Mouse (Mus musculus): ENCODE results near the gene Sult2a4.
"Not testable (repeated sequence)": the region's sequence is repeated elsewhere in the genome, so short reads cannot be mapped to it uniquely, and the experiment has no call there.

Sult2a4 gene

DNA sequence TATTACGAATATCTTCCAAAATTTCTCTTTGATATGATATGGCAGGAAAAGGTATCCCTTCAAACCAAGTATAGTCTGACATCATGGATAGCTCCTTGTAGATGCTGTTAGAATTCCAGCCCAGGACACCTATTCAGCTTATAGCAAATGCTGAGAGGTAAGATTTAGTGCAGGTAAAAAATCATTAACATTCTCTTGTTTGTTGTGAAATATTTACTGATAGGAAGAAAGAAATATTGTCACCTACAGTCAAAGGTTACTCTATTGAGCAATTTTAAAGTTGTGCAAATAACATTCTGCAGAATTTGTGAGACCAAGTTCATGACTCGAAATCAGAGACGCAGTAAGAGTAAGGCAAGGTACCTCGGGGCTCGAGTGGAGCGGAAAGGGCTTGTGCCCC lies at the start of gene Sult2a4:
Gene Sult2a4 (minus strand): TSS at position 101 of the 400 bp plus-strand sequence.
- H3K4me1 ChIP-seq (replicated peaks; ENCODE audit: low read depth, low read length); H3K27me3 ChIP-seq (ENCODE audit: insufficient read depth, low read length); H3K36me3 ChIP-seq (ENCODE audit: insufficient read depth, low read length); H3K9me3 ChIP-seq (ENCODE audit: low read length): not testable (repeated sequence)
- H3K4me3 ChIP-seq (replicated peaks; ENCODE audit: low read length): peak within 1 kb of the TSS; percentile 71

DNA sequence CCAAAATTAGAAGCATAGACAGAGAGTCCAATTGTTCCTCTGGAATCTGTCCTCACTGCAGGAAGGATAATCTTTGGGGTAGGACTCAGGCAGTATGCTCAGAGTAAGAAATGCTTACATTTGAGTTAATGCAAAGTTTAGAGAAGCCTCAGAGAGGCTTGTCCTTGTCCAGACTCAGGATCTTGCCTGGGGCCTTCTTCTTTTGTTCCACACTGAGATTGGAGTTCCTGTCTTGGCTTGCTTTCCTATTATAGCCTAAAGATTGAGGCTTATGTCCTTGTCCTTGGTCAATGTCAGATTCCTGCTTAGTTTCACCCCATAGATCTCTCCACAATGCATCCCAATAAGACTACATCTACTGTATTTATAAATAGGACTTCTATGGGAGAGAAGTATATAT lies 41.4 kb upstream of the Sult2a4 start:
- not testable (repeated sequence) for H3K4me1 ChIP-seq (replicated peaks; ENCODE audit: low read depth, low read length); H3K9me3 ChIP-seq (ENCODE audit: low read length); H3K4me3 ChIP-seq (replicated peaks; ENCODE audit: low read length); H3K36me3 ChIP-seq (ENCODE audit: insufficient read depth, low read length); H3K27me3 ChIP-seq (ENCODE audit: insufficient read depth, low read length)

- H3K4me3 ChIP-seq (replicated peaks; ENCODE audit: low read length): no peak overlapping the region
- no peaks in the 10 kb centered on the region for H3K36me3 ChIP-seq (ENCODE audit: insufficient read depth, low read length)
- H3K27me3 ChIP-seq (ENCODE audit: insufficient read depth, low read length): no peaks in the 10 kb centered on the region
- peaks cover 11% of the 10 kb centered on the region for H3K4me1 ChIP-seq (replicated peaks; ENCODE audit: low read depth, low read length)
- peaks cover 60% of the 10 kb centered on the region for H3K9me3 ChIP-seq (ENCODE audit: low read length)
- TF ChIP-seq CTCF (conservative IDR thresholded peaks at IDR 0.05; ENCODE audit: low read length): no peak
- no peak for TF ChIP-seq NANOG (IDR thresholded peaks at IDR 0.05; ENCODE audit: borderline replicate concordance, low read length)
- TF ChIP-seq POU5F1 (IDR thresholded peaks at IDR 0.05; ENCODE audit: borderline replicate concordance, low read length): no peak
Measured at GRCm38 (mm10) chr7:14013083-14013482, 23.7 kb upstream of the Sult2a4 start.

DNA sequence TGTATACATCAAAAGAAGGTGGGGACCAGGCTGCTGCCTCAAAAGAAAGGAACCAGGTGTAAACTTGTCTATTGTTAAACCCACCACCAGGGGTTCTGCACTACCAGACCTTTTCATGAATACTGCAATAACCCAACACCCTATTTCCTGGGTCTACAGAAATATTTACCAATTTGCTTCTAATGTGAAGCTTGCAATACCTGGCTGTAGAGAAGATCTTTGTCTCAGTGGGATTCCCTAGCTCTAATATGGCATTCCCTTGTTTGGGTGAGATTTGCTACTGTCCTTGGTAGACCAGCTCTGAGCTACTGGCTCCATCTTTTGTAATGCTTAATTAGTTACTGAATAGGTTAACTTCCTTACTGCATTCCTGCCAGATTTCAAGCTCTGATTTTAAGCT lies 21.3 kb upstream of the Sult2a4 start:
- peaks cover 42% of the 10 kb centered on the region for H3K9me3 ChIP-seq (ENCODE audit: low read length)
- H3K4me1 ChIP-seq (replicated peaks; ENCODE audit: low read depth, low read length): peaks cover 11% of the 10 kb centered on the region
- H3K36me3 ChIP-seq (ENCODE audit: insufficient read depth, low read length); H3K27me3 ChIP-seq (ENCODE audit: insufficient read depth, low read length); H3K4me3 ChIP-seq (replicated peaks; ENCODE audit: low read length): not testable (repeated sequence)
- peak; percentile 42; the same call in 1 of the 2 replicates for TF ChIP-seq POU5F1 (IDR thresholded peaks at IDR 0.05; ENCODE audit: borderline replicate concordance, low read length)
- peak; percentile 41; the same call in 1 of the 2 replicates for TF ChIP-seq NANOG (IDR thresholded peaks at IDR 0.05; ENCODE audit: borderline replicate concordance, low read length)
